Mouse (Mus musculus): ENCODE measurements at regions not wholly inside any gene's neighbourhood (a gene's known extent, or its start where the extent isn't known, plus 50 kb on each side); places are given as distances from the start of the nearest gene placed in this dataset.
"Not testable (repeated sequence)": the region's sequence is repeated elsewhere in the genome, so short reads cannot be mapped to it uniquely, and the experiment has no call there.

DNA sequence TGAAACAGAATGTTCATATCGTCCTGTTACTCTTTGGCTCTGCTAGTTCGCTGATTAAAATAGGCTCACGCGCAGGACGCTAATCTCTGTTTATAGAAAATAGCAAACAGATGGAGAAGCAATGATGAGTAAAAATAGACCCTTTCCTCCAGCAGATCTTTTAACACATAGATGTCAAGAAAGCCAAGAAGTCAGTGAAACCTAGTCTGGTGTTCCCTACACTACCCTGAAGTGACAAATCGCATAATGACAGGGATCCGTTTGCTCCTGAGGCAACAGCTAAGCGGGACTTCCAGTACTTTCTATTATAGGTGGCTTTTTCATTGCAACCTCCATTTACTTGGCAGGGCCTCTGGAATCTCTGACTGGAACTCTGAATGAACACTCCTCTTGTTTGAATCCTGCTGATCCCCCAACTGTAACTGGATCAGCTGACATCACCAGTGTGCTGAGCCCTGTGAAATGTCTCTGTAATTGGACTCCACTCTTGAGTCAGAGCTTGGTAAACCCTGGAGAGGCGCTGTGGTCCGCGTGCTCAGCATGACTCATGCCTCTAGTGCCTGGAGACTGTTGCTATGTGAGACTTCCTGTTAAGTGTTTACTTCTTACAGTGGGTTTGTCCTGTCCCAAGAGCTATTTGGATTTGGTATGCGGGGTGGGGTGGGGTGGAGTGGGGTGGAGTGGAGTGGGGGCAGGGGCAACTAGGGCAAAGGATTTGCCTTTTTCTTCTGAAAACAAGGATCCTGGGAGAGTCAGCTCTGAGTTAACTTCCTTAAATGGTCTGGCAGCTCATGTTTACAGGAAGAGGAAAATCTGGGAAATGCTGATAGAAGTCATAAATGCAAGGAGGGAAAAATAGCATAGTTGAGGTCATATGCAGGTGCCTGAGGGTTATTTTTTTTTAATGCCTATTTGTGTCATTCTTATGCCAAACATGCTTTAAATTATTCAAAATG, 162.4 kb upstream of the Akr1e1 start:
- Histone ChIP-seq H3K4me2 (peak overlapping the region; percentile 41), H3K9me3 (replicated peaks) (no peaks in the 10 kb centered on the region), H3K36me3 (no peaks in the 10 kb centered on the region), H3K9ac (no peak overlapping the region), H3K4me1 (peaks cover 8% of the 10 kb centered on the region), H3K27ac (peak overlapping the region; percentile 80), H3K27me3 (no peaks in the 10 kb centered on the region), H3K4me3 (replicated peaks) (no peak overlapping the region)
- peak; percentile 100 for ATAC-seq (replicated peaks; ENCODE audit: low FRiP score)
- WGBS = 33% methylated on average over 12 of the region's 12 CpGs

DNA sequence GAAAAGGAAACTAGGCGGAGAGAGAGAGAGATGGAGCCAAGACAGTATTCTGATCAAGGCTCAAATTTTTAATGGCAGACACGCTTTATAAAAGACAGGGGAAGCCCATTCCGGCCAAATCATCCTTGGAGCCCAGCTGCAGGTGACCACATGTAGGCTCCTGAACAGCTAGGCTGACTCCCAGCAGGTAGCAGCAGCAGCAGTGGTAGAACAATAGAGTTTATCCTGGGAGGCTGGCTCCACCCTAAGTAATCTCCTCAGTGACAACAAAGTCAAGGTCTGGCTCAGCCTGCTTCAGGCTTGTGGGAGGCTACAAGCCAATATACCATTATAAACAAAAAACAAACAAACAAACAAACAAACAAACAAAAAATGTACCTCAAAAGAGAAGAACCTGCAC, 151.0 kb upstream of the Akr1e1 start:
- Histone ChIP-seq H3K27me3 (no peaks in the 10 kb centered on the region), H3K27ac (no peak overlapping the region), H3K36me3 (no peaks in the 10 kb centered on the region), H3K4me2 (no peak overlapping the region), H3K9ac (no peak overlapping the region), H3K4me3 (replicated peaks) (no peak overlapping the region), H3K9me3 (replicated peaks) (no peaks in the 10 kb centered on the region), H3K4me1 (no peaks in the 10 kb centered on the region)
- ATAC-seq (replicated peaks; ENCODE audit: low FRiP score) = no peak
- 71% methylated on average over 3 of the region's 3 CpGs for WGBS

DNA sequence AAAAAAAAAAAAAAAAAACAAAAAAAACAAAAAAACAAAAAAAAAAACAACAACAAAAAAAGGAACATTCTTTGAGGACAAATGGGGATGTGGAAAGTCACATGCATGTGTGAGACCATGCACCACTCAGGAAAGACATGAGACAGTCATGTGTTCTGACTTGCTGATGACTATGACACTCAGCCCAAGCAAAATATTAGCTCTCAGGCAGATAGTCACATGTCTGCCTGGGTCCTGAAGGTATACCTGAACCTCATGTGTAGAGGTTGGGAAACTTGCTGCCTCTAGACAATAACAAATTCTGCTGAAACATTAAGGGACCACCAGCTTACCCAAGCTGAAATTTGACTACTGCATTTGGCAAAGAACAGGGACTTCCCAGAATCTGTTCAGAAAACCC, 147.6 kb upstream of the Akr1e1 start:
- Histone ChIP-seq H3K27me3 (no peaks in the 10 kb centered on the region), H3K9ac (no peak overlapping the region), H3K36me3 (no peaks in the 10 kb centered on the region), H3K4me2 (no peak overlapping the region), H3K9me3 (replicated peaks) (no peaks in the 10 kb centered on the region), H3K4me3 (replicated peaks) (no peak overlapping the region), H3K27ac (no peak overlapping the region), H3K4me1 (no peaks in the 10 kb centered on the region)
- ATAC-seq (replicated peaks; ENCODE audit: low FRiP score) = no peak

DNA sequence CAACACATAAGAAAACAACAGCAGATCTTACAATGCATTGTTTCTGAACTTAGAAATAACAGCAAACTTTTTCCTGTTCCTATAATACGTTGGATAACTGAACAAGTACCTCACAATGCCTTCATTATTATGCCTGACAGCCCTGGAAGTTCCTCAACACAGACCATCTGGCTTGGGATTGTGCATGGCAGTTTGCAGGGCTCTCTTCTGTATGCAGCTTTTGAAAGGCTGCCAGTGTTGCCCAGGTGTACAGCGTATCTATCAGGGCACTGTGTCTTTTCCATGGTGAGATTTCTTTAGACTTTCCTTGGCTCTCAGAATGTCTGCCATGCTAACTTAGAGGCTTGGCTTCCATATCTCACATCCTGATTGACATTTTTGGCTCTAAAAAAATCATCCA, 134.0 kb upstream of the Akr1e1 start:
- no peaks in the 10 kb centered on the region for H3K4me1 ChIP-seq
- no peaks in the 10 kb centered on the region for H3K9me3 ChIP-seq (replicated peaks)
- no peak overlapping the region for H3K9ac ChIP-seq
- H3K27ac ChIP-seq = no peak overlapping the region
- H3K4me2 ChIP-seq = no peak overlapping the region
- ATAC-seq (replicated peaks; ENCODE audit: low FRiP score) = no peak
- H3K36me3 ChIP-seq = no peaks in the 10 kb centered on the region
- H3K4me3 ChIP-seq (replicated peaks) = no peak overlapping the region
- no peaks in the 10 kb centered on the region for H3K27me3 ChIP-seq
- WGBS = 67% methylated on average over 2 of the region's 2 CpGs

DNA sequence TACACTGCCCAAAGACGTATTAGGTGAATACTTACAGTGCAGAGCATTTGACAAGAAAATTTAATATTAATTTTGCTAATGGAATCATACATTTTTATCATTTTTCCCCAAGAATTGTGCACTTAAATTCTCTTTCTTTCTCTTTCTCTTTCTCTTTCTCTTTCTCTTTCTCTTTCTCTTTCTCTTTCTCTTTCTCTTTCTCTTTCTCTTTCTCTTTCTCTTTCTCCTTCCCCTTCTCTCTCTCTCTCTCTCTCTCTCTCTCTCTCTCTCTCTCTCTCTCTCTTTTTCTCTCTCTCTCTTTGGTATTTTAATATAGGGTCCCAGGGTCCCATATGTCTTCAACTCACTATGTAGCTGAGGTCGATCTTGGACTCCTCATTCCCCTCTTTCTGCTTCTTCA, 107.3 kb upstream of the Akr1e1 start:
- H3K27me3 ChIP-seq; H3K36me3 ChIP-seq; H3K9ac ChIP-seq; H3K4me1 ChIP-seq; H3K4me3 ChIP-seq (replicated peaks); H3K4me2 ChIP-seq; ATAC-seq (replicated peaks; ENCODE audit: low FRiP score); H3K9me3 ChIP-seq (replicated peaks); H3K27ac ChIP-seq: not testable (repeated sequence)
- 74% methylated on average over 2 of the region's 2 CpGs for WGBS

DNA sequence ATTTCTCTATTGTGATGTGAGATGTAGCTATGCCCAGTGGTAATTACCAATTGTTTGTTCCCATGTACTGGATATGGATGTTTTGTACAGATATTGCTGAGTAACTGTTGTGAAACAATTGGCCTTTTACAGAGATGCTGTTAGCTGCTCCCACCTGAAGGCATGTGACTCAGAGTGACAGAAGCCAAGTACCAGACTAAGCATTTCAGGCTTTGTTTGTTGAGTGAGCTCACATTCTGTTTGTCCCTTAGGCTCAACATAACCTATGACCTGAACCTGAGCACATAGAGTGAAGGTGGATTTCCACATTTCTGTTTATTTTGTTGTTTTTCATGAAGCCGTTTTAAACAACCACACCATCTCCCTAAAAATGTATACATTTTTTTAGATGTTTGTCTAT, 105.8 kb upstream of the Akr1e1 start:
- WGBS = 93% methylated on average over 1 of the region's 1 CpGs
- H3K4me3 ChIP-seq (replicated peaks) = no peak overlapping the region

DNA sequence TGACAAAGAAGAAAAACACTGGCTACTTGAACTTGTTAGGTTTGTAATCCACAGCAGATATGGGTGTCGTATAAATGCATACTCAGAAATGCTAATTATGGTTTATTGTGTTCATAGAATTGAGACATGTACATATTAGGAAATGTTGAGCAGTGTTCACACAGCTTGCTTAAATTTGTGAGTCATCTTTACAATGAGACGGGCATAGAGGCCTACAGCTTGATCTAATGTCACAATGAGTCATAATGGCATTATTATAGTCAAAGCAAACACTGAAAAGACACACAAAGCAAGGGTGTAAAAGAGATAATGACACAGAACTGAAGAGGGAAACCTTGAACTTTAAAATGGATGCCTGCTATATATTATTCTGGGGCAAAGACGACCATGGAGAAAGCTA, 103.7 kb upstream of the Akr1e1 start:
- no peak for ATAC-seq (replicated peaks; ENCODE audit: low FRiP score)
- WGBS = 65% methylated on average over 3 of the region's 3 CpGs
- Histone ChIP-seq H3K36me3 (no peaks in the 10 kb centered on the region), H3K27me3 (no peaks in the 10 kb centered on the region), H3K4me1 (no peaks in the 10 kb centered on the region), H3K27ac (no peak overlapping the region), H3K4me2 (no peak overlapping the region), H3K9ac (no peak overlapping the region), H3K4me3 (replicated peaks) (no peak overlapping the region), H3K9me3 (replicated peaks) (no peaks in the 10 kb centered on the region)

More for the DNA sequence above, 105.8 kb upstream of the Akr1e1 start:
- no peak overlapping the region for H3K9ac ChIP-seq
- H3K27ac ChIP-seq = no peak overlapping the region
- H3K4me1 ChIP-seq = no peaks in the 10 kb centered on the region
- H3K4me2 ChIP-seq = no peak overlapping the region
- ATAC-seq (replicated peaks; ENCODE audit: low FRiP score) = no peak
- H3K9me3 ChIP-seq (replicated peaks) = no peaks in the 10 kb centered on the region
- H3K36me3 ChIP-seq = no peaks in the 10 kb centered on the region
- no peaks in the 10 kb centered on the region for H3K27me3 ChIP-seq

DNA sequence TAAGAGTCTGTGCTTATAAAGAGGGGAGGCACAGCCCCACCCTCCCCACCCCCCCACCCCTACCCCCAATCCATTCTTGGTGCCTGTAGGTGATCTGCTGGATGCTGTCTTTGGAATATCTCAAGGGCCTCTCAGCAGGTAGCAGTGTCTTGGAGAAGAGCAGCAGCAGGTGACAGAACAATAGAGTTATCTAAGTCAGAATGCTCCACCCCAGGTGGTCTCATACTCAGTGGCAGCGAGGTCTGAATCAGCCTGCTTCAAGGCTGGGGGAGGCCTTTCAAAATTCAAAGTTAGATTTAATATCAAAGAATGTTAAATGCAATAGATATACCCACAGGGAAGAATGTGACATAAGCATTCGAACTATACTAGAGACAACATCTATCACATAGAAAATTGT, 90.6 kb upstream of the Akr1e1 start:
- not testable (repeated sequence) for H3K4me3 ChIP-seq (replicated peaks); H3K27ac ChIP-seq; H3K9me3 ChIP-seq (replicated peaks); H3K9ac ChIP-seq; H3K4me2 ChIP-seq; H3K36me3 ChIP-seq; ATAC-seq (replicated peaks; ENCODE audit: low FRiP score); H3K27me3 ChIP-seq; H3K4me1 ChIP-seq
- 56% methylated on average over 2 of the region's 2 CpGs for WGBS

DNA sequence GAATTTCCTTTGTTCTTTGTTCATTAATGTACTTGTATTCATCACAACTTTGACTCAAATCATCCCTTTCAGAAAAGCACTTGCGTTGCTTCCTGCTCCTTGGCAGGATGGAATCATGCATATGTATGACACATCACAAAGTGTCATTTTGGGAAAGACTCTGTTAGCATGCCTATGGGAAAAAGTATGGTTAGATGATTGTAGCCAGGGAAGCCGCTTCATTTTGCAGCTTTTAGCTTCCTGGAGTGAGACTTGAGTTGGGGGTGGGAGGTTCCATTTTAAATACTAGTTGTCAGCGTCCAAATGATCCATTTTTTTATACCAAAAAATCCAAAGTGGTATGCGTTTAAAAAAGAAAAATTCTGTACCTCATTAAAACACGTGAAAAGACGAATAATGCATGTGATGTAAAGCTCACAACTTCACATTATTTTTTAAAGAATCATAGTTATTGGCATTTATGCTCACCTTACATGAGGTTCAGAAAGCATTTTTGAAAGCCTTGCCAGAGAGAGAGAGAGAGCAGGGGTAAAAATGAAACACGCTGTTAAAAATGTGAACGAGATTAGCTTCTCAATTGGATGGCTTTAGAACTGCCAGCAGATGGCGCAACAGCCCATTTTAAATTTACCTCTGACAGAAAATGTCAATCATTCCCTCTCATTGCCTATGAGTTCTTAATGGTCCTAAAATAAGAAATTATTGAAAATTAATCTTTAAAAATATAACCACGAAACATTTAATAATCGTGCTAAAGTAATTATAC, 57.6 kb upstream of the Akr1e1 start:
- ATAC-seq (replicated peaks; ENCODE audit: low FRiP score) = no peak
- H3K4me1 ChIP-seq = no peaks in the 10 kb centered on the region
- no peaks in the 10 kb centered on the region for H3K9me3 ChIP-seq (replicated peaks)
- no peak overlapping the region for H3K9ac ChIP-seq
- H3K4me2 ChIP-seq = no peak overlapping the region
- 41% methylated on average over 11 of the region's 11 CpGs for WGBS
- no peaks in the 10 kb centered on the region for H3K27me3 ChIP-seq
- H3K36me3 ChIP-seq = no peaks in the 10 kb centered on the region
- H3K27ac ChIP-seq = no peak overlapping the region
- no peak overlapping the region for H3K4me3 ChIP-seq (replicated peaks)

DNA sequence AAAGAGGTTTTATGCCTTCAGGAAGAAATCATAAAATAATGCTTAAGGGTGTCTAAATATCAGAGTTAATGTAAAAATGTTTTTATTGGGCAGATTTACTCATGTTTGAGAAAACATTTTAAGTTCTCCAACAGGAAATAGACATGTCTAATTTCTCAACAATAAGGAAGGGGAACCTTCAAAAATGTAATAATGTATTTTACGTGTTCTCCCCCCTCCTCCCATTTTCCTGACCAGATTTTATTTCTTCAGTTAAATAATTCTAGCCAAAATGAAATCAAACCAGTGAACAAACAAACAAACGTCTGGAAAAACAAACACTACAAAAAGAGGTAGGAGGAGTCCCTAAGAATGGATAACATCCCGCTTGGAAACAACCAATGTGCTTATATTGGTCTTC, 54.4 kb upstream of the Akr1e1 start:
- Histone ChIP-seq H3K4me2 (no peak overlapping the region), H3K4me1 (no peaks in the 10 kb centered on the region), H3K27ac (no peak overlapping the region), H3K9me3 (replicated peaks) (no peaks in the 10 kb centered on the region), H3K27me3 (no peaks in the 10 kb centered on the region), H3K4me3 (replicated peaks) (no peak overlapping the region), H3K36me3 (no peaks in the 10 kb centered on the region), H3K9ac (no peak overlapping the region)
- ATAC-seq (replicated peaks; ENCODE audit: low FRiP score) = no peak
- 43% methylated on average over 3 of the region's 3 CpGs for WGBS

DNA sequence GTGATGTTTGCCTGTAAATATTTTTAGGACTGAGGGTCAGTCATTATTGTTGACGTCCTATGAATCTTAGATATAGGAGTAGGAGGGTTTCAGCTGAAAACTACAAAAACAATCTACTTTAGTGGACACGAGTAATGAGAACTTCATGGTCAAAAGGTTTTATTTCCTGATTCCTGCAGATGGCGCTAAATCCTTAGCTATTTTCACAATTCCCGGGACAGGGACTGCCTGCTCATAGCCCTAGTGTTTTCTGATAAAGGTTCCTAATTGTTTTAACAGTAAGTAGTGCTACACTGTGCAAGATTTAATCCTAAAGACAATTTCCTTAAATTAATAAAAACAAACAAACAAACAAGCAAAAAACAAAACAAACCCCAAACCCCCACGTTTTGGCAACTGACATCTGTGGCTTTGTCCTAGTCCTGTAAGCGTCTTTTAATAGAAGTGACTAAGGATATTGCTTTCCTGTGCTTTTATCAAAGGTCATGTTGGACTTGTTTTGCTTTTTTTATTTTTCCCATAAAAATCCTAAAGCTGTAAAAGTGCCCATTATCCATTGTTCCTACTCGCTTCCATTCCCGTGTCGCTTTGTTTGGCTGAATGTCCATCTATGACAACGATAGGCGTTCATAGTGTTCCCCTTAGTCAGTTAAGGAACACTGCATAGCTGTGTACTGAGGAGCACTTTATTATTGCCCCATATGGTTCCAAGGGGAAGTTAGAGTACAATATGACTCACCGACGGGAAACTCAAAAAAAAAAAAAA, 53.5 kb upstream of the Akr1e1 start:
- Histone ChIP-seq H3K27me3 (no peaks in the 10 kb centered on the region), H3K4me3 (replicated peaks) (peak overlapping the region; percentile 20; the same call in 1 of the 2 replicates), H3K4me1 (no peaks in the 10 kb centered on the region), H3K4me2 (peak overlapping the region; percentile 47), H3K9me3 (replicated peaks) (no peaks in the 10 kb centered on the region), H3K27ac (no peak overlapping the region), H3K36me3 (no peaks in the 10 kb centered on the region), H3K9ac (no peak overlapping the region)
- WGBS = 36% methylated on average over 13 of the region's 13 CpGs
- ATAC-seq (replicated peaks; ENCODE audit: low FRiP score) = peak; percentile 82
